ENCODE assay signal across 20 mouse cellular contexts in the genomic region with DNA sequence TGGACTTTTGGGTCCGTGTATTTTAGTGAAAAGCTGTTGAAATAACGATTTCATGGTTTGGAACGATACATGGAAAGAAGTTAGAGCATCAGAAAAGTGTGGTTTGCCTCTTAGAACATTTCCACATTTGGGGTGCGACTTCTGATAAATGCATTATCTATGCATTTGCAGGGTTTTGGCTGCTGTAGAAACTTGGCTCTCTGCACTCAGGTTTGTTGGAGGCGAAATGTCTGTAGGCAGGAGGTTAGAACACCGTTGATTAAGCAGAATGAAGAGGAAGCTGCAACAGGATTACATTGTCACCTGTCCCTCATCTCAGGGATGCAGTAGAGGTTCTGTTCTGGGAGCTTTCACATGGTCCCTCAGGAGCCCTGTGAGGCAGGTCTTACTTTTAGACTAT. TPM values are rescaled to one million over a fixed set of nuclear protein-coding genes. Genes with fewer than 3 reads are reported as not detected.
DNase-seq lines count a peak whose midpoint lies in the region; ATAC-seq and TF ChIP-seq lines count a peak whose summit lies in the region.
"Had no signal": no experiment of that assay in that cellular context is flagged by ENCODE, and none has a peak within 500 bp of the region (broad histone marks: within the 10 kb centered on the region; RNA-seq: fewer than 3 reads in every experiment).

No protein-coding gene starts in this region.

- H3K9me3 ChIP-seq in liver, embryonic 13.5 days (replicated peaks), result no peaks in the 10 kb centered on the region
- H3K9me3 ChIP-seq: embryonic facial prominence, embryonic 10.5 days; forebrain, embryonic 15.5 days; heart, embryonic 10.5 days; hindbrain, embryonic 10.5 days had no signal

- H3K36me3 ChIP-seq in testis, adult 2 months (ENCODE audit: control insufficient read depth, insufficient read depth, low read length), result no peaks in the 10 kb centered on the region
- H3K36me3 ChIP-seq in liver, embryonic 13.5 days, result peaks cover 16% of the 10 kb centered on the region; the same call in 1 of the 2 replicates
- H3K36me3 ChIP-seq: embryonic facial prominence, embryonic 10.5 days; forebrain, embryonic 15.5 days; heart, embryonic 10.5 days; hindbrain, embryonic 10.5 days had no signal

- no peaks in the 10 kb centered on the region for H3K27me3 ChIP-seq in testis, adult 2 months (ENCODE audit: control insufficient read depth, insufficient read depth, low read length)
- no peaks in the 10 kb centered on the region for H3K27me3 ChIP-seq in liver, embryonic 13.5 days
- H3K27me3 ChIP-seq: Patski had no signal

- H3K4me2 ChIP-seq in liver, embryonic 13.5 days, result peak overlapping the region; percentile 56
- H3K4me2 ChIP-seq: forebrain, embryonic 15.5 days; midbrain, embryonic 11.5 days had no signal

- no peak overlapping the region for H3K27ac ChIP-seq in testis, adult 2 months (ENCODE audit: control insufficient read depth, insufficient read depth, low read depth, low read length)
- peak overlapping the region; percentile 68 for H3K27ac ChIP-seq in liver, embryonic 13.5 days
- H3K27ac ChIP-seq: embryonic facial prominence, embryonic 10.5 days; forebrain, embryonic 15.5 days; heart, embryonic 10.5 days; hindbrain, embryonic 10.5 days; hindbrain, postnatal 0 days; kidney, postnatal 0 days had no signal

- peak; percentile 30 for ATAC-seq in erythroblast, adult 5-6 weeks (replicated peaks; ENCODE audit: low FRiP score, poor library complexity, severe bottlenecking)
- ATAC-seq in liver, embryonic 13.5 days (ENCODE audit: low read depth), result peak; percentile 6; the same call in 1 of the 2 replicates
- ATAC-seq in granulocyte monocyte progenitor cell, adult 5-6 weeks (replicated peaks; ENCODE audit: poor library complexity, severe bottlenecking), result no peak
- ATAC-seq: forebrain, embryonic 15.5 days; hindbrain, postnatal 0 days; Patski had no signal

- DNase-seq in testis, postnatal 10 days (ENCODE audit: low spot score), result no peak
- DNase-seq in liver, embryonic 13.5 days, result no peak
- no peak for DNase-seq in lung, postnatal 14 days
- DNase-seq in urinary bladder, postnatal 4 days (ENCODE audit: low spot score in 2 of 2), result no peak
- DNase-seq: adrenal gland, postnatal 10 days; cerebellum, adult 2 months; kidney, adult 11 months; lung, adult 18-20 months; lung, postnatal 4 days had no signal

- H3K4me1 ChIP-seq in testis, adult 2 months (ENCODE audit: control insufficient read depth, insufficient read depth, low read length), result peaks cover 3% of the 10 kb centered on the region; the same call in 1 of the 2 replicates
- H3K4me1 ChIP-seq in liver, embryonic 13.5 days (replicated peaks), result peaks cover 83% of the 10 kb centered on the region

- peak overlapping the region; percentile 85 for H3K4me3 ChIP-seq in testis, adult 2 months (ENCODE audit: control insufficient read depth, low read depth, low read length)
- peak overlapping the region; percentile 8; the same call in 1 of the 2 replicates for H3K4me3 ChIP-seq in liver, embryonic 13.5 days (replicated peaks)
- H3K4me3 ChIP-seq: embryonic facial prominence, embryonic 10.5 days; forebrain, embryonic 15.5 days; heart, embryonic 10.5 days; hindbrain, embryonic 10.5 days had no signal

- TF ChIP-seq POLR2A in testis, adult 2 months (IDR thresholded peaks at IDR 0.05; ENCODE audit: control insufficient read depth, low read depth, low read length), result no peak

- WGBS in liver, embryonic 13.5 days (ENCODE audit: insufficient replicate concordance), result 18% methylated on average over 6 of the region's 6 CpGs

- H3K9ac ChIP-seq in liver, embryonic 13.5 days, result peak overlapping the region; percentile 51
- H3K9ac ChIP-seq: forebrain, embryonic 15.5 days had no signal

- no peak for TF ChIP-seq CTCF in testis, adult 2 months (IDR thresholded peaks at IDR 0.05; ENCODE audit: control insufficient read depth, insufficient read depth, insufficient replicate concordance, low read depth, low read length)

RNA-seq across cellular contexts. Expression of gene Acsl1, which starts 3.8 kb away (rescaled TPM):
- polyA plus RNA-seq in testis, adult 2 months (2012; rRNA removed), result 728 and 743 TPM in 2 replicates
- total RNA-seq in erythroblast, adult 5-6 weeks (2015; ENCODE audit: low replicate concordance), result 393 and 430 TPM in 2 replicates
- 573 and 623 TPM in 2 replicates for total RNA-seq in erythroblast, adult 5-6 weeks (2017; ENCODE audit: low replicate concordance)
- 41.6 and 52.0 TPM in 2 replicates for polyA plus RNA-seq in liver, embryonic 13.5 days (2015; fragmentation: Nextera tagmentation; extraction: Ambion mirVana)
- total RNA-seq in granulocyte monocyte progenitor cell, adult 5-6 weeks (2014; fragmentation: Nextera tagmentation), result 55.7 and 60.2 TPM in 2 replicates
- total RNA-seq in granulocyte monocyte progenitor cell, adult 5-6 weeks (2017), result 75.4 and 121 TPM in 2 replicates
